Mouse (Mus musculus) adrenal gland, postnatal 25 days (tissue): ENCODE measurements around the gene Asic1. TPM values are rescaled to one million over a fixed set of nuclear protein-coding genes. Genes with fewer than 3 reads are reported as not detected.

Experiments
- DNase-seq: peaks from one replicate; pipeline ENCODE4 v3.0.0; 2021; ENCODE audit warnings: mixed read lengths
- total RNA-seq: library from RNA; stranded (reverse); gene quantifications from 2 replicates; pipeline ENCODE4 v1.2.3, GENCODE M21; 2021

Gene Asic1
- total RNA-seq, 1 experiment from 2014 or later, result 0.49 TPM

DNA sequence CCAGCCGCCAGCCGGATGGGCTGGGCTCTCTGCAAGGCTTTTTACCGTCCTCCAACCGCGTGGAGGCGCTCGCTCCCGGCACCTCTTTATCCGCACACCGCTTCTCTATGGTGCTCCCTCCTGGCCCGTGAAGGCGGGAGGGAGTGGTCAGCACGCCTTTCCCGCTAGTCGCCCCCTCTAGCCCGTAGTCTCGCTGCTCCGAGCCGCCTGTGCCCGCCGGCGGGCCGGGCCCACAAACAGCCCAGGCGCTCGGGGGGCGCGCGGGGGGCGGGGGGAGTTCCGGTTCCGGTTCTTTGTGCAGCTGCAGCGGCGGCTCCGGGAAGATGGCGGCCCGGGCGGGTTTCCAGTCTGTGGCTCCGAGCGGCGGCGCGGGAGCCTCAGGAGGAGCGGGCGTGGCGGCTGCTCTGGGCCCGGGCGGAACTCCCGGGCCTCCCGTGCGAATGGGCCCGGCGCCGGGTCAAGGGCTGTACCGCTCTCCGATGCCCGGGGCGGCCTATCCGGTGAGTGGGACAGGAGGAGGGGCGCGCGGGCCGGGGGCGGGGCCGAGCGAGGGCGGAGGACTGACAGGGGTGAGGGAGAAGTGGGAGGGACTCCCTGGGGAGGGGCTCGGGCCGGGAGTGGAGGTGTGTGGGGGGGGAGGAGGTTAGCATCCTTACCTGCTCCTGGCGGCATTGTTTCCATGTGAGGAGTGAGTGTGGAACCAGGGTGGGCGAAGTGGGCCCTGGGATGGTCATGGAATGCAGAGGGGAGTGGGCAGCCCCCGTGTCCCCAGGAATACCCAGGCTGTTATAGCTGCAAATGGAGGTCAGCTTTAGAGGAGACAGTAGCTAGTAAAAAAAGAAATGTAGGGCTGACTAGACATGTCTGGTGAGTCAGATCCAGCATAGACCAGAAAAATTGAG, 32.1 kb downstream of the Asic1 start, which contains the start of gene Smarcd1:
Gene Smarcd1 (plus strand): TSS at position 131 of the 902 bp plus-strand sequence.
- DNase-seq, result peak; percentile 95

DNA sequence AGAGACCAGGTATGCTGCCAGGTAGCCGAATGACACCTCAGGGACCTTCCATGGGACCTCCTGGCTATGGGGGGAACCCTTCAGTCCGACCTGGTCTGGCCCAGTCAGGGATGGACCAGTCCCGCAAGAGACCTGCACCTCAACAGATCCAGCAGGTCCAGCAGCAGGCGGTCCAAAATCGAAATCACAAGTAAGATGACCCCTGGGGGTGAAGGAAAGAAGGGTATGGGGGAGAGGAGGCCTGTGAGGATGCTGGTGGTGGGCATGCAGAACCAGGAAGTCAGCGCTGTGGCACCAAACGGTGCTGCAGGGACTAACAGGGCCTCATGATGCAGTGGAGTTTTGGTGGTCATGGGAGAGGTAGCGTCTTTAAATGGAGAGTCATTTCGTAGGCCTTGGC, 32.9 kb downstream of the Asic1 start:
- no peak for DNase-seq

DNA sequence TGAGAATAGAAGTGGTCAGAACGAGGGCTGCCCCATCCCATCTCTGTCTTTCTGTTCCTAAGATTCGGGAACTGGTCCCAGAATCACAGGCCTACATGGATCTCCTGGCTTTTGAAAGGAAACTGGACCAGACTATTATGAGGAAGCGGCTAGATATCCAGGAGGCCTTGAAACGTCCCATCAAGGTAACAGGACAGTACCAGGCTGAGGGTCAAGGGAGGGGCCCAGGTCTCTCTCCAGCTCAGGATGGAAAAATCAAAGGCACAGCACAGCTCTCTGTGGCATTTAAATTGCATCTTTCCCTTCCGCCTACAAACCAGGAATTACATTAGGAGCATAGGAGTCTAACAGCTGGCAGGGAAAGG, 33.5 kb downstream of the Asic1 start:
- no peak for DNase-seq

DNA sequence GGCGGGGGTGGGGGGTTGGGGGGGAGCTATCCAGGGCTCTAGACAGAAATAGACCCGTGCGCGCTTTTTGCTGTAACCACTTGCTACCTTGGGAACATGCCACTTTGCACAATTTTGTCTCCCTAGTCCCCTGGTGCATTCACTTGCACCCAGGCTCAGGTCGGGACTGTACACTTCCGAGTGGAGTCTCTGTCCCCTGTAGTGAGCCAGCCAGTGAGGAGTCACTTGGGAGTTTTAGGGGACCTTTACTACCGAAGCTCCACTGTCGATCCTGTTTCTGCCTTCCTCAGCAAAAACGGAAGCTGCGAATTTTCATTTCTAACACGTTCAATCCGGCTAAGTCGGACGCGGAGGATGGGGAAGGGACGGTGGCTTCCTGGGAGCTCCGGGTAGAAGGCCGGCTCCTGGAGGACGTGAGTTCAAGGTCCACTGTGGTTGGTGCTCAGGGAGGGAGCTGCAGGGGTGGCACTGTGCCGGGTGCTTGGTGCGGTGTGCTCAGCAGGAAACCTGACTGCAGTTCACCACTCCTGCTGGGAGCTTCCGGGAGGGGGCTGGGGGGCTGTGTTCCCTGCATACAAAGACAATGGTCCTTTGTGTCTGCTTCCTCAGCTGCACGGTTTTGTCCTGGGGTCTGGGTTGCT, 34.0 kb downstream of the Asic1 start:
- DNase-seq, result peak; percentile 67

DNA sequence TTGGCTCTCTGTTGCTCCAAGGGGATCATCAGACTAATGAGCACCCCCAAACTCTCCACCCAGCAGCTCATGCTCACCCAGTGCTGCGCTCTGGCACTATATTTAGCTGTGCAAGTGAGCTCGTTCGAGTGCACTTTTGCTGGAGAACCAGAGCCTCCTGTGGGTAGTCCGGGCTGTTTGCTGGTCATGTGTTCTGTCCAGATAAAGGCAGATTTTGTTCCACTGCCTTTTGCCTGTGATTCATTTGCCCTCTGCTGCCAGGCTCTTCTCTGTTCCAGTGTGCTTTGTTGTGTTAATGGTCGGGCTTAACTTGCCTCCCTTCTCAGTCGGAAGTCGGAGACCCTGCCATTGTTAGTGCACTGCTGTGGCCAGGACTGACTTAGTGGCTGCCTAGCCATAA, 34.7 kb downstream of the Asic1 start:
- no peak for DNase-seq

DNA sequence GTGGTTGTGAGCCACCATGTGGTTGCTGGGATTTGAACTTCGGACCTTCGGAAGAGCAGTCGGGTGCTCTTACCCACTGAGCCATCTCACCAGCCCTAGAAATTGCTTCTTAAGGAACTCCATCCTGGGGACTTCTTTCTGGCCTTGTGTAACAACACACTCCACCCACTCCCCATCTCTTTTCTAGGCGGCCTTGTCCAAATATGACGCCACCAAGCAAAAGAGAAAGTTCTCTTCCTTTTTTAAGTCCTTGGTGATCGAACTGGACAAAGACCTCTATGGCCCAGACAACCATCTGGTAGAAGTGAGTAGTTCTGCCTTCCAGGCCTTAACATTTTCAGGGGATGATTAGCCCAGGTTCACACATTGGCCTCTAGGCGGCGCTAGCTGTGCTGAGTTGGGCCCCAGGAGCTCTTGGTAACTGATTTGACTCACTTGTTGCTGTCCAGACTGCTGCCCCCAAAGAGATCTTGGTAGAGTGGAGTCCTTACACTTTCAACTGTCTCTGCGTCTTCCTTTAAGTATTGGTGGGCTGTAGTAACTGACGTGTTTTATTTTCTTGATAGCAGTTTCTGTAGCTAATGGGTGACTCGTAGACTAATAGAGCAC, 35.4 kb downstream of the Asic1 start, which contains the start of gene Gm17349:
Gene Gm17349 (minus strand): TSS at position 51 of the 609 bp plus-strand sequence.
- peak; percentile 77 for DNase-seq

DNA sequence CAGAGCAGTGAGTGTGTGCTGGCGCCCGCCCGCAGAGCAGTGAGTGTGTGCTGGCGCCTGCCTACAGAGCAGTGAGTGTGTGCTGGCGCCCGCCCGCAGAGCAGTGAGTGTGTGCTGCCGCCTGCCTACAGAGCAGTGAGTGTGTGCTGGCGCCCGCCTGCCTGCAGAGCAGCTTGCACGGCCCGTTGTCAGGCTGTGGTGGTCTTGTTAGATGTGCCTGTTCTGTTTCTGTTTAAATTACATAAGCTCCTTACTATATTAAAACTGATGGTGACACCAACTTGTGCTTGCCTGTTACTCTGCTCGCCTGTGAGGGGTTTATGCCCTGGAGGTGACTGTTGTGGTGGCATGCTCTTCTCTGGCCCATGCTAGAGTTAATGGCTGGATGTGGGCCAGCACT, 38.0 kb downstream of the Asic1 start:
- DNase-seq, result no peak

DNA sequence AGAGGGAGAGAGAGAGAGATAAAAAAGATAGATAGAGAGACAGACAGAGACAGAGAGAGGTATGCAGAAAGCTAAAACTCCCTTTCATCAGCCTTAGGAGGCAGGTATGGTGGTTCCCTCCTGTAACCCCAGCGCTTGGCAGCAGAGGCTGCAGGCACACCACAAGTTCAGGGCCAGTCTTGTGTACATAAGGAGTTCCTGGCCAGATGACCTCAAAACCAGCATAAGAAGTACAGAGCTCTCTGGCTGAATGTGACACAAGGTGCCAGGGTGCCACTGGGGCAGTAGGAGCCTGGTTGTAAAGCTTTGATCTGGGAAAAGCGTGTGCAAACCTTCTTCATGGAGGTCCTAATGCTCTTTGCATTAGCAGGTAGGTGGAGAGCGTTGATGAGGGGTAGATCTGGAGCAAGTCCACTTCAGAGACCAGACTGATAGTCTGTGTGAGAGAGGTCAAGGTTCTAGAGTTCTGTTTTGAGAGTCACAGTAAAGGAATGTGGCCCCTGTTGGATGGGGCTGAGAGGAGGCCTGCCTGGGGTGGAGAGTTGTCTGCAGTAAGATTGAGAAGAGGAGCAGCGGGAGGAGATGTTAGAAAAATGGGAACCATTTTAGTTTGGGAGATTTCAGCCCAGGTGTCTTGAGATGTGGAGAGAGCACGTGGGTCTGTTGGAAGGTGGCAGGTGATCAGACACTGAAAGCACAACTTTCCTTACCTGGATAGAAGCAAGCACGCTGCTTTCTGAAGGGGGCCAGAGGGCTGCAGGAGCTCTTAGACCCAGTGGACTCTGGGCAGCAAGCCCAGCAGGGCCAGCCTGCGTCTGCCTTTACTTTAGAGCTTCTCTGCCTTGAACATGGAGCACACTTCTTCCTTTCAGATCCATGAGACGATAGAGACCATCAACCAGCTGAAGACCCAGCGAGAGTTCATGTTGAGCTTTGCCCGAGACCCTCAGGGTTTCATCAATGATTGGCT, 40.3 kb downstream of the Asic1 start:
- DNase-seq, result no peak

DNA sequence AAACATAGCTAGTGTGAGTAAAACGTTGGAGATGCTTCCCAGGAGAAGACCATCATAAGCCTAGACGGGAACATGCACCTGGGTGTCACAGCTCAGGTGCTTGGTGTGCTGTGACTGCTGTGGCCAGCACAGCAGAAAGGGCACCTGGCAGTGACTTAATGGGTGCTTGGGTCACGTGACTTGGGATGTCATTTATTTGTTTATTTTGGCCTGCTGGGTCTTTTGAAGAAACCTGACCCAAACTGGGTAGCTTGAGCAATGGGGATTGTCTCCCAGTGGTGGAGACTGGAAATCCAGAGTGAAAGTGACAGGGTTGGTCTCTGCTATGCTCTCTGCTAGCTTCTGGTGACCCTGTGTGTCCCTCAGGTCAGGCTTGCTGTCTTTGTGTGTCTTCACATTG, 41.3 kb downstream of the Asic1 start:
- DNase-seq, result no peak

DNA sequence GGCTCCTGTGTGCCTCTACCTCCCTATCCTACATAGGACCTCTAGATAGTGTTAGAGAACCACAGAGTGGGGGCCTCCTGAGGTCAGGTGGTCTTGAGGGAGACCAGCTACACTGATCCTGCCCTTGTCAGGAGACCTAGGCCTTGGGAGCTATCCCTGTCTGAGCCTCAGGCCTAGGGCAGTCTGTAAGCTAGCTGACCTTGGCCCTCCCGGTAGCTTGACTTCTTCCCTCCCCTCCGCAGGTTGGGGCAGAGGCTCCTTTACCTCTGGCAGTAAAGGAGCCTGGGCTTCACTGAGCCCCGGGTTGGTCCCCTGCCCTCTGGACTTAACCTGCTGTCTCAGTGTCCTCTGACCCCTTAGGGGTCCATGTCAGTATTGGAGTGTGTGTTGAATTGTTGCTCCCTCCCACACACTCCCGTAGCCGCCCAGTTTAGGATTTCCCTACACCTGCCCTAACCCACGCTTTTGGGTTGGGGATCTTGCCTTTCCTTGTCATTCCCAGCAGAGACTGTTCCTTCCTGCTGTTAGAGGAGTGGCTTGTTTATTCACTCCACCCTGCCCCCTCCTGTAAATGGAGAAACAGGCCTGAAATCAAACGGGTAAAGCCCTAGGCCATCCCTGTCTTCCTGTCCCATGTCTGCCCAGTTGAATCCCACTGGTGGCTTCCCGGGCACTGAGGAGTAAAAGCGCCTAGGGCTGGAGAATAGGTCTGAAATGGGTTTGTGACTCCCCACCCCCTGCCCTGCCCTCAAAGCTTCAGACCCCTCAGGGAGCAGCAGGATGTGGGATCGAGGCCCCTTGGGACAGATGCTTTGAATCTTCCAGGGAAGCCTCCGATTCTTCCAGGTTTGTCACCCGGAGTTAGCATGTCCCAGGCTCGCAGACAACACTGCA, 42.7 kb downstream of the Asic1 start:
- no peak for DNase-seq

DNA sequence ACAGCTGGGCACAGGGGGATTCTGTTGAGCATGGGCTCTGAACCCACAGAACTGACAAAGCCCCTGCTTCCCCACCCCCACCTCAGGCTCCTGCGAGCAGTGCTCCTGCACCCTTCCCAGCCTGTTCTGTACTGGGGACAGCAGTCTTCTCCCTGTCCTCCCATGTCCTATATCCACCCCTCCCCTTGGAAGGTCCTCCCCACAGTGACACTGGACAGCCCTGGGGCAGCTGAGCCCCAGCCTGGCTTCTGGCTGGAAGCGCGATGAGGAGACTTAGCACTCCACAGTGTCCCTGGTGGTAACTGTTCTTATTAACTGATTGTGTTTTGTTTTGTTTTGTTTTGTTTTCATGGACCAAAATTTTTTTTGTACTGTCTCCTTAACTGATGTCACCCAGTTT, 43.4 kb downstream of the Asic1 start:
- no peak for DNase-seq

DNA sequence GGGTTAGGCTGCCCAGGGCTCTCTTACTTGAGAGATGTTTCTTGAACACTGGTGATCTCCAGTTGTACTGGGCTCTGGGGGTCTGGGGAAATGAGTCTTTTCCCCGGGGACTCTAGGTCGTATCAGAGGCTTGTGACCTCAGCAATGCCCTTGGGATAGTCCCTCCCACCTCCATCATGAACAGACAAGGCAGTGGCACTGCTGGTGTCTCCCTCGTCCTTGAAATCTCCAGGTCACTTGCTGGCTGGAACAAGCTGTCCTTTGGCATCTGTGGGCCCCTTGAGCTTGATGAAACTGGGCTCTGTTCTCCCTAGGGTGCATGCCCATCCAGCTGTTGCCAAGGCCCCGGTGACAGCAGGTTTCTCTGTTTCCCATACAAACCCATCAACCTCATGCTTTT, 44.0 kb downstream of the Asic1 start:
- peak; percentile 54 for DNase-seq

DNA sequence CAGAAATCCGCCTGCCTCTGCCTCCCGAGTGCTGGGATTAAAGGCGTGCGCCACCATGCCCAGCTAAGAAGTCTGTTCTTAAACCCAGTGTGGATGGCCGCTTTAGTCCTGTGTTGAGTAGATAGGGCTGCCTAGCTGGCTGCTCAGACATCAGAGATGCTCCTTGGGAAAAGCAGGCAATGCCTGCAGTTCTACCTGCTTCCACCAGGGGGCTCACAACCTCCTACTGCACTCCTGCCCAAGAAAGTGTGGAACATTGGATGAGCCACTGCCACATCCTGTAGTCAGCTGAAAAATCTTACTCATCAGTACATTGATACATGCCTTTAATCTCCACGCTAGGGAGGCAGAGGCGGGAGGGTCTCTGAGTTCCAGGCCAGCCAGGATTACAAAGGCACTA, 44.7 kb downstream of the Asic1 start:
- DNase-seq, result peak; percentile 67

DNA sequence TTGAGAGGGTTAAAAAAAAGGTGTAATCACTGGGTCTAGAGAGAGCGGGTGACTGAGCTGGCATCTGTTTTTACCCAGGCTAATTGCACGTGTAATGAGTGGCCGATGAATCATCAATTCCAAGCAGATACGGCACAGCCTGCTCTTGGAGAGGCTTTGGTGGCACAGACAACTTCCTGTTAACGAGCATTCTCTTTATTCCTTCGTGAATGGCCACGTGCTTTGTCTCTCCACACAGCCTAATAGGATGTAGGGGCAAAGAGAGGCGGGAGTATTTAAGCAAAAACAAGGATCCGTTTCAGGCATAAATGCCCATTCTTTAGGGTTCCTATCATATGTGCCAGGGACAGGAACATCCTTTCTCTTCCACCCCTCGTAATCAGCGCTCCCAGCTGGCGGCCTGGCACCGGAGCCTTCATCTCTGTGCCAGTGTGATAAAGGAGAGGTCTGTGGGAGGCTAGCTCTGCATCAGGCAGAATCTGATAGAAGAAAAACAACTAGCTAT, 45.2 kb downstream of the Asic1 start:
- no peak for DNase-seq

DNA sequence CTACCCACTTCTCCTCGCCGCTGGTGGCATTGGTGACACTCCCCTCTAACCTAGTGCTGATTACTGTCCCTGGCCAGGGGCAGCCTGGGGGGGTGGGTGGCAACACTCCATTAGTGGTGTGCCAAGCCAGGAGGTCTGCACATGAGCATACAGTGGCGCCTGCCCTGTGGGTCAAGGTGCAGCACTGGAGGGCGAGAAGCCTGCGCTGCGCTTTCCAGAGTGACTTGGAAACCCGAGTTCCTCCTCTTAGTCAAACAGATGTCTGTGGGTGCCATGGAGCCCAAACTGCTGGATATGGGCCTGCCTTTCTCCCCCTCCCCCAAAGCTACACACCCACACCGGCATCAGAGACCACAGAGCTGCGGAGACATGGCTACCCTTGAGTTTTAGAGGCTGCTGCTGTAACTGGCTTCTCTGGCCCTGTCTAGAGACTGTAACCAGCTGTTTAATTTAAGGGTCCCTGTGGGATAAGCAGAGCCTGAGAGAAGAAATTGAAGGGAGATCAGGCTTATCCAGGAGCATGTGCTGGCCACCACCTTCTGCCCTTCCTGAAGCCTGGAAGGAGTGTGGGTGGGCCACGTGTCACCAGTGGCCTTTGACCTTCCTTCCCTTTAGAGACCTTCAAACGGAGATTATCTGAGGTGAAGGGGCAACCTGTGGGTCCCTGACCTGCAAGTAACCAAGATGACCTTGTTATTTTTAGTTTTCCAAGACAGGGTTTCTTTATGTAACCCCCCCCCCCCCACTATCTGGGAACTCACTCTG, 46.0 kb downstream of the Asic1 start:
- DNase-seq, result no peak

DNA sequence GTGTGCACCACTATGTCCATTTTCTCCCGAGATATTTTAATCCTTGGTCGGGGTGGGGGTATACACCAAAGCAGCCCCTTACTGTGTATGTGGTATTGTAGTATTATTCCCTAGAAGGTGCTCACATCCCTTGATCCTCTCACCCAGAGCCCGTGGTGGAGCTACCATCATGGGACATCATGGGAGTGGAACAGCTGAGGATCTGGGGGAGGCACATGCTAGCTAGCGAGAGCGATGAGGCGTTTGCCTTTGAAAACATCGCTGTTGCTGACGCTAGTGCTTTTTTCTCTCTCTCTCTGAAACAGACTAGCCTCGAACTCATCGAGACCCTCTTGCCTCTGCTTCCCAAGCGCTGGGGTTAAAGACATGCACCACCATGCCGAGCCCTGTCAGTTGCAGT, 46.6 kb downstream of the Asic1 start:
- DNase-seq, result no peak

DNA sequence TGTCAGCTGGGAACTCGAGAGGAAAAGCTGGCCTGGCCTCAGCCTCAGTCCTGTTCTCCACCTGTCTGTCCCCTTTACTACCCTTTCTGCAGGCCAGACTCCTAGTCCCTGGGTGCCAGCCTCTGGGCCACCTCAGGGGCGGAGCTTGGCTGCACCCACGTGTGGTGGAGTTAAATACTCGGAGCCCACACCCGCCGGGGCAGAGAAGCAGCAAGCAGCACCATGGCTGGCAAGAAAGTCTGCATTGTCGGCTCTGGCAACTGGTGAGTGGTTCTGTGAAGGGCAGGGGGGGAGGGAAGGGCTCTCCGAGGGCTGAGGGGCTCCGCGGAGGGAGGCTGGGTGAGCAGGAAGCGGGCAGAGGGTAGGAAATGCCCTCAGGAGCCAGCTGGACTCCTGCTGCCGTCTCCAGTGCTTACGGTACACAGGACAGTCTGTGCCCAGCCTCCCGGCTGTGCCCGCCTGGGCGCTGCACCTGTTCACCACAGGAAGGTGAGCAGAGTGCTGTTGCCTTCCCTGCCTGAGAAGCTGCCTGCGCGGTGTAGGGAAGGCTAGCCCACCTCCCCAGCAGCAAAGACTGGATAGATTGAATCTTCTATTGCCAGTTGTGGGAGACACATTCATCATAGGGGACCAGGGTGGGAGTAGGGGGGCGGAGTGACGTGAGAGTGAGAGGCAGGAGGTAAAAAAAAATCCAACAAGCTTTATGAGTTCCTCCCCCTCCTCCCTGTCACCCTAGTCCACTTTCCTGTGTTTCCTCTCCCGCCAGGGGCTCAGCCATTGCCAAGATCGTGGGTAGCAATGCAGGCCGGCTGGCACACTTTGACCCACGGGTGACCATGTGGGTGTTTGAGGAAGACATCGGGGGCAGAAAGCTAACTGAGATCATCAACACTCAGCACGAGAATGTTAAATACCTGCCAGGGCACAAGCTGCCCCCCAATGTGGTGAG, 47.5 kb downstream of the Asic1 start, which contains the start of gene Gpd1:
Gene Gpd1 (plus strand): TSS at position 130 of the 949 bp plus-strand sequence.
- DNase-seq, result peak; percentile 79

DNA sequence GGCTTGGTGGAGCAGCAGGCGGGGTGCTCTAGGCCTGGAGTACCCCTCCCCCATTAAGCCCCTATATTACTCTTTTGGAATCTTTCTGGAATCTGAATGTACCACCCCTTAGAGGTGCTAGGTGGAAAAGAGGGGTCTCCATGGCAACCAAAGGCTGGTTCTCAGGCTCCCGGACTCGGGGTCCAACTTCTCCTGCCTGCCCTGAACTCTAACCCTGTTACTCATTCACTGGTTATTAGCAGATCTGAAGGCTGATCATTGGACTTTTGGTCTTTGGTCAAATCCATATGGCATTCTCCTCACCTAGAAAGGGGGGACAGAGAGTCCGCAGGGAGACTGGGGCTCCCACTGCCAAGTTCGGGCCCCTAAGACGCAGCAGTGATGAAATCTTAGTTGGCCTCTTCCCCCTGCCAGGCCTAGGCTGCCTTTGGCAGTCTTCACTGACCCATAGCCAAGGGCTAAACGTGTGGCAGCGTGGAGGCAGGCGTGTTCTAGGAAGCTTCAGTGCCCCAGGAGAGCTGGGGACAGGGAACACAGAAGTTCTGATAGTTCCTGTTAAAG, 48.4 kb downstream of the Asic1 start:
- DNase-seq, result no peak
